Mouse (Mus musculus): ENCODE measurements around the gene Osgepl1. TPM values are rescaled to one million over a fixed set of nuclear protein-coding genes. Genes with fewer than 3 reads are reported as not detected.
"Not testable (repeated sequence)": the region's sequence is repeated elsewhere in the genome, so short reads cannot be mapped to it uniquely, and the experiment has no call there.

Gene Osgepl1
- polyA plus RNA-seq (2014; fragmentation: Nextera tagmentation; extraction: Ambion mirVana), result 24.1 and 26.8 TPM in 2 replicates

- Histone ChIP-seq H3K27ac (ENCODE audit: low read depth, low read length) (peak within 1 kb of the TSS; percentile 52), H3K9me3 (replicated peaks; ENCODE audit: control insufficient read depth, low read length) (no peaks in the 10 kb centered on the region), H3K9ac (ENCODE audit: low read length) (peak within 1 kb of the TSS; percentile 84), H3K36me3 (ENCODE audit: control insufficient read depth, insufficient read depth, low read length) (peaks cover 19% of the 10 kb centered on the region), H3K4me2 (ENCODE audit: low read length) (peak within 1 kb of the TSS; percentile 65), H3K4me3 (ENCODE audit: low read depth, low read length) (peak within 1 kb of the TSS; percentile 55), H3K4me1 (ENCODE audit: control insufficient read depth, insufficient read depth, low read length) (peaks cover 3% of the 10 kb centered on the region; the same call in 1 of the 2 replicates), H3K27me3 (replicated peaks; ENCODE audit: control insufficient read depth, insufficient read depth, low read length) (no peaks in the 10 kb centered on the region)
- ATAC-seq (peak; percentile 99), DNase-seq (ENCODE audit: low spot score) (peak; percentile 94)
- WGBS, result 2% methylated on average over 27 of the region's 27 CpGs
Measured at GRCm38 (mm10) chr1:53312989-53313967, at the start of gene Osgepl1. Gene Osgepl1, plus strand, starts transcription at chr1:53313624.

- not testable (repeated sequence) for H3K9me3 ChIP-seq (replicated peaks; ENCODE audit: control insufficient read depth, low read length); ATAC-seq; H3K9ac ChIP-seq (ENCODE audit: low read length); H3K4me3 ChIP-seq (ENCODE audit: low read depth, low read length); H3K27ac ChIP-seq (ENCODE audit: low read depth, low read length); H3K4me1 ChIP-seq (ENCODE audit: control insufficient read depth, insufficient read depth, low read length); H3K4me2 ChIP-seq (ENCODE audit: low read length); H3K27me3 ChIP-seq (replicated peaks; ENCODE audit: control insufficient read depth, insufficient read depth, low read length); H3K36me3 ChIP-seq (ENCODE audit: control insufficient read depth, insufficient read depth, low read length); DNase-seq (ENCODE audit: low spot score)
Measured at GRCm38 (mm10) chr1:53264958-53265612, 48.3 kb upstream of the Osgepl1 start.

- no peaks in the 10 kb centered on the region for H3K9me3 ChIP-seq (replicated peaks; ENCODE audit: control insufficient read depth, low read length)
- no peaks in the 10 kb centered on the region; the same call in 1 of the 2 replicates for H3K36me3 ChIP-seq (ENCODE audit: control insufficient read depth, insufficient read depth, low read length)
- DNase-seq (ENCODE audit: low spot score), result no peak
- no peak overlapping the region for H3K4me2 ChIP-seq (ENCODE audit: low read length)
- H3K27me3 ChIP-seq (replicated peaks; ENCODE audit: control insufficient read depth, insufficient read depth, low read length), result no peaks in the 10 kb centered on the region
- WGBS, result 88% methylated on average over 3 of the region's 3 CpGs
- H3K4me3 ChIP-seq (ENCODE audit: low read depth, low read length), result no peak overlapping the region
- no peak overlapping the region for H3K27ac ChIP-seq (ENCODE audit: low read depth, low read length)
- no peak for ATAC-seq
- H3K9ac ChIP-seq (ENCODE audit: low read length), result no peak overlapping the region
- no peaks in the 10 kb centered on the region for H3K4me1 ChIP-seq (ENCODE audit: control insufficient read depth, insufficient read depth, low read length)
Measured at GRCm38 (mm10) chr1:53269901-53270300, 43.5 kb upstream of the Osgepl1 start.

- Histone ChIP-seq H3K27me3 (replicated peaks; ENCODE audit: control insufficient read depth, insufficient read depth, low read length) (no peaks in the 10 kb centered on the region), H3K4me2 (ENCODE audit: low read length) (no peak overlapping the region), H3K27ac (ENCODE audit: low read depth, low read length) (no peak overlapping the region), H3K36me3 (ENCODE audit: control insufficient read depth, insufficient read depth, low read length) (no peaks in the 10 kb centered on the region; the same call in 1 of the 2 replicates), H3K4me1 (ENCODE audit: control insufficient read depth, insufficient read depth, low read length) (no peaks in the 10 kb centered on the region), H3K4me3 (ENCODE audit: low read depth, low read length) (no peak overlapping the region), H3K9me3 (replicated peaks; ENCODE audit: control insufficient read depth, low read length) (no peaks in the 10 kb centered on the region), H3K9ac (ENCODE audit: low read length) (no peak overlapping the region)
- ATAC-seq (no peak), DNase-seq (ENCODE audit: low spot score) (peak; percentile 23)
Measured at GRCm38 (mm10) chr1:53272646-53273045, 40.8 kb upstream of the Osgepl1 start.

GRCm38 (mm10) chr1:53291197-53291596 is 22.2 kb upstream of the Osgepl1 start:
- Histone ChIP-seq H3K27ac (ENCODE audit: low read depth, low read length) (no peak overlapping the region), H3K36me3 (ENCODE audit: control insufficient read depth, insufficient read depth, low read length) (no peaks in the 10 kb centered on the region), H3K4me2 (ENCODE audit: low read length) (no peak overlapping the region), H3K27me3 (replicated peaks; ENCODE audit: control insufficient read depth, insufficient read depth, low read length) (no peaks in the 10 kb centered on the region), H3K4me1 (ENCODE audit: control insufficient read depth, insufficient read depth, low read length) (peaks cover 3% of the 10 kb centered on the region; the same call in 1 of the 2 replicates), H3K9ac (ENCODE audit: low read length) (no peak overlapping the region), H3K9me3 (replicated peaks; ENCODE audit: control insufficient read depth, low read length) (no peaks in the 10 kb centered on the region), H3K4me3 (ENCODE audit: low read depth, low read length) (no peak overlapping the region)
- no peak for ATAC-seq
- DNase-seq (ENCODE audit: low spot score), result no peak
- 81% methylated on average over 3 of the region's 3 CpGs for WGBS

- Histone ChIP-seq H3K4me2 (ENCODE audit: low read length) (peak within 1 kb of the TSS; percentile 65), H3K27ac (ENCODE audit: low read depth, low read length) (peak within 1 kb of the TSS; percentile 84), H3K4me3 (ENCODE audit: low read depth, low read length) (peak within 1 kb of the TSS; percentile 81), H3K9ac (ENCODE audit: low read length) (peak within 1 kb of the TSS; percentile 84), H3K4me1 (ENCODE audit: control insufficient read depth, insufficient read depth, low read length) (peaks cover 7% of the 10 kb centered on the region), H3K36me3 (ENCODE audit: control insufficient read depth, insufficient read depth, low read length) (0 out of 2 replicates have a peak, but pooled peaks cover 2% of the 10 kb centered on the region), H3K9me3 (replicated peaks; ENCODE audit: control insufficient read depth, low read length) (no peaks in the 10 kb centered on the region), H3K27me3 (replicated peaks; ENCODE audit: control insufficient read depth, insufficient read depth, low read length) (no peaks in the 10 kb centered on the region)
- ATAC-seq (peak; percentile 100), DNase-seq (ENCODE audit: low spot score) (peak; percentile 97)
- whole genome bisulfite sequencing, result under 1% methylated on average over 66 of the region's 66 CpGs
Measured at GRCm38 (mm10) chr1:53296581-53297383, 16.6 kb upstream of the Osgepl1 start, which contains the start of the genes Pms1, Ormdl1 and Gm28778. Gene Pms1, minus strand, starts transcription at chr1:53297018. Gene Ormdl1, plus strand, starts transcription at chr1:53297095. Gene Gm28778, plus strand, starts transcription at chr1:53297111.

GRCm38 (mm10) chr1:53300506-53300905 is 12.9 kb upstream of the Osgepl1 start:
- no peaks in the 10 kb centered on the region for H3K27me3 ChIP-seq (replicated peaks; ENCODE audit: control insufficient read depth, insufficient read depth, low read length)
- H3K36me3 ChIP-seq (ENCODE audit: control insufficient read depth, insufficient read depth, low read length), result peaks cover 11% of the 10 kb centered on the region
- 90% methylated on average over 4 of the region's 4 CpGs for WGBS
- H3K27ac ChIP-seq (ENCODE audit: low read depth, low read length), result no peak overlapping the region
- no peak for ATAC-seq
- no peak overlapping the region for H3K4me2 ChIP-seq (ENCODE audit: low read length)
- DNase-seq (ENCODE audit: low spot score), result no peak
- H3K4me3 ChIP-seq (ENCODE audit: low read depth, low read length), result no peak overlapping the region
- H3K4me1 ChIP-seq (ENCODE audit: control insufficient read depth, insufficient read depth, low read length), result peaks cover 7% of the 10 kb centered on the region
- no peaks in the 10 kb centered on the region for H3K9me3 ChIP-seq (replicated peaks; ENCODE audit: control insufficient read depth, low read length)
- H3K9ac ChIP-seq (ENCODE audit: low read length), result no peak overlapping the region

- no peak overlapping the region for H3K27ac ChIP-seq (ENCODE audit: low read depth, low read length)
- WGBS, result 95% methylated on average over 4 of the region's 4 CpGs
- peaks cover 42% of the 10 kb centered on the region for H3K36me3 ChIP-seq (ENCODE audit: control insufficient read depth, insufficient read depth, low read length)
- no peak overlapping the region for H3K9ac ChIP-seq (ENCODE audit: low read length)
- H3K4me3 ChIP-seq (ENCODE audit: low read depth, low read length), result no peak overlapping the region
- no peaks in the 10 kb centered on the region for H3K4me1 ChIP-seq (ENCODE audit: control insufficient read depth, insufficient read depth, low read length)
- H3K4me2 ChIP-seq (ENCODE audit: low read length), result no peak overlapping the region
- DNase-seq (ENCODE audit: low spot score) (no peak), ATAC-seq (no peak)
- no peaks in the 10 kb centered on the region for H3K9me3 ChIP-seq (replicated peaks; ENCODE audit: control insufficient read depth, low read length)
- H3K27me3 ChIP-seq (replicated peaks; ENCODE audit: control insufficient read depth, insufficient read depth, low read length), result no peaks in the 10 kb centered on the region
Measured at GRCm38 (mm10) chr1:53321662-53322344, 8.4 kb downstream of the Osgepl1 start.
